Mouse (Mus musculus): ENCODE measurements around the gene B3gat1. TPM values are rescaled to one million over a fixed set of nuclear protein-coding genes. Genes with fewer than 3 reads are reported as not detected.

Gene B3gat1
- polyA plus RNA-seq (2012; rRNA removed), result under 0.01 and 0.05 TPM in 2 replicates

GRCm38 (mm10) chr9:26733206-26733891, at the start of gene B3gat1:
TSS of gene B3gat1 (plus strand) at chr9:26733728.

GRCm38 (mm10) chr9:26805935-26806666, 72.6 kb downstream of the B3gat1 start, which contains the start of gene Glb1l2:
TSS of gene Glb1l2 (minus strand) at chr9:26806468.

Other genes with a start within 250 kb of the B3gat1 start
- gene Glb1l2, start 72.7 kb downstream of the B3gat1 start, polyA plus RNA-seq (2012; rRNA removed), result 0.03 and 0.06 TPM in 2 replicates
- gene Glb1l3, start 127.2 kb downstream of the B3gat1 start, polyA plus RNA-seq (2012; rRNA removed), result not detected in 2 replicates
- gene Gm1110, start 189.4 kb downstream of the B3gat1 start, polyA plus RNA-seq (2012; rRNA removed), result 0.03 TPM in 1 of 2 replicates, not detected in the other